Mouse (Mus musculus): ENCODE data around the gene Tusc2.
A peak's percentile ranks its signal among the peaks of the same experiment; 100 is the strongest.
"Not testable (repeated sequence)": the region's sequence is repeated elsewhere in the genome, so short reads cannot be mapped to it uniquely, and the experiment has no call there.

Gene Tusc2

DNA sequence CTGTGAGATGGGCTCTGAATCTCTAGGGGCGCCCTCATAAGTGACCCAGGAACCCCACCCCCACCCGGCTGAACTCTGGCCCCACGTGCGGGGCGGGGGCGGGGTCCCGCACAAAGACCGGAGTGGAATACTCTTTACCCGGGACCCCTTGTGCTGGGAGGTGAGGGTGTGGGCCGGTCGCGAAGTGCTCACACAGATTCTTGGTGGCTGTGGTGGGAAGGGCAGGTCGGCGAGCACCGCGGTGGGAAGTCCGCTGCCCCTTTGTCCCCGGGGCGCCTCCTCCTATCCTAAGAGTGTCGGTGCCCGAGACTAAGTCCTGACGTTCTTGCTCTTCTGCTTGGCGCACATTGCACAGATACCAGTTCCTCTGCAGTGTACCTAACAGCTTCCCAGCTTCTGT is 6.2 kb downstream of the Tusc2 start:
- no peak for DNase-seq

DNA sequence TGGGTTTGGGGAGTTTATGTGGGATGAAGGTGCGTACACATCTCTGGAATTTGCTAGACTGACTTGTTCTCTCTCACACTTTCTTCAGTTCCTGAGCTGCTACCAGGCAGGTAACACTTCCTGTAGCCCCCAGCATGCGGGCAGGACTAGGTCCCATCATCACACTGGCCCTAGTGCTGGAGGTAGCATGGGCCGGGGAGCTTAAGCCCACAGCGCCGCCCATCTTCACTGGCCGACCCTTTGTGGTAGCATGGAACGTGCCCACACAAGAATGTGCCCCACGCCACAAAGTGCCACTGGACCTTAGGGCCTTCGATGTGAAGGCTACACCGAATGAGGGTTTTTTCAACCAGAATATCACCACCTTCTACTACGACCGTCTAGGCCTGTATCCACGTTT is 7.0 kb downstream of the Tusc2 start:
- no peak for DNase-seq

DNA sequence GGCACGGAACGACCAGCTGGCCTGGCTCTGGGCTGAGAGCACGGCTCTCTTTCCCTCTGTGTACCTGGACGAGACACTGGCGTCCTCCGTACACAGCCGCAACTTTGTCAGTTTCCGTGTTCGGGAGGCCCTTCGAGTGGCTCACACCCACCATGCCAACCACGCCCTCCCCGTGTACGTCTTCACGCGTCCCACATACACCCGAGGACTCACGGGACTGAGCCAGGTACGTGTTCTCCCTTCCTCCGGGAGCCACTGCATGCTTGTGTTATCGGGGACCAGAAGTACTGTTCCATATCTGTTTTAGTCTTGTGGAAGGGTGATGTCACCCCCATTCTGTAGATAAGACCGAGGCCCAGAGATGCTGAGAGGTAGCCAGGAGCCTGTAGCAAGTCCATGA is 7.8 kb downstream of the Tusc2 start:
- no peak for DNase-seq

DNA sequence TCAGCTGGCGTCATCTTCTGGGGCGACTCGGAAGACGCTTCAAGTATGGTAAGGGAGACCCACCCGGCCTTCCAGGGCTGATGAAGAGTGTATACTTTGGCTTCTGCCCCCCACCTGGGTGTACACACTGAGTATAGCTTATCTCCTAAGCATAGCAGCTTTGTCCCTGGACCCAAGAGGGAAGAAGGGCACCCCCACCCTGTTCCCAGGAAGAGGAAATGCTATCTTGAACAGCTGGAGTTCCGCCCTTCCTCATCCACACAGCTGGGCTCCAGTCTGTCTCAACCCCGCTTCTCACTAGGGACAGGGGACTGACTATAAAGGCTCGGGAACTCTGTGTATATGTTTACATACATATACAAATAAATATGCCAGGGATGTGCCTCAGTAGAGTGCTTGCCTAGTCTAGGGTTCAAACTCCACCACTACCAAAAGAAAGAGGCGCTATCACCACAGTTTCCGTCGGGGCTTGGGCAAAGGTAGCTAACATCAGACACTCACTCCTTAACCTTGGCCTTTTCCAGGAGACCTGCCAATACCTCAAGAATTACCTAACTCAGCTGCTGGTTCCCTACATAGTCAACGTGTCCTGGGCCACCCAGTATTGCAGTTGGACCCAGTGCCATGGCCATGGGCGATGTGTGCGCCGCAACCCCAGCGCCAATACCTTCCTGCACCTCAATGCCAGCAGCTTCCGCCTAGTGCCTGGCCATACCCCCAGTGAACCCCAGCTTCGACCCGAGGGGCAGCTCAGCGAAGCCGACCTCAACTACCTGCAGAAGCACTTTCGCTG is 8.7 kb downstream of the Tusc2 start:
- DNase-seq: no peak

DNA sequence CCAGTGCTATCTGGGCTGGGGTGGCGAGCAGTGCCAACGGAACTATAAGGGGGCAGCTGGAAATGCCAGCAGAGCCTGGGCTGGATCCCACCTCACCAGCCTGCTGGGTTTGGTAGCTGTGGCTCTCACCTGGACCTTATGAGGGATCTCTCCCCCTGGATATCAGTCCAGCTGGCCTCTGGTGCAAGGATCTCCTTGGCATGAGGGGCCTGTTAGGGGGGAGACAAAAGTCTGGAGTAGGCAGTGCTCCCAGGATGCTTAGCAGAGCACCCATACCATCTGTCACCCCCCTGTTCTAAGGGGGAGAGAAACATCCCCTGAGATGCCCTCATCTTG is 9.2 kb downstream of the Tusc2 start:
- DNase-seq: no peak

DNA sequence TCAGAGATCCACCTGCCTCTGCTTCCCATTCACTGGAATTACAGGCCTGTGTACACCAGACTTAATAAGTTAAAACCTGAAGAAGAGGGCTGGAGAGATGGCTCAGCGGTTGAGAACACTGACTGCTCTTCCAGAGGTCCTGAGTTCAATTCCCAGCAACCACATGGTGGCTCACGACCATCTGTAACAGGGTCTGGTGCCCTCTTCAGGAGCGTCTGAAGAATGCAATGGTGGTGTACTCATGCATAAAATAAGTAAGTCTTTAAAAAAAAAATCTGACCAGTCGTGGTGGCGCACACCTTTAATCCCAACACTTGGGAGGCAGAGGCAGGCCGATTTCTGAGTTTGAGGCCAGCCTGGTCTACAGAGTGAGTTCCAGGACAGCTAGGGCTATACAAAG is 10.7 kb downstream of the Tusc2 start:
- DNase-seq: not testable (repeated sequence)

DNA sequence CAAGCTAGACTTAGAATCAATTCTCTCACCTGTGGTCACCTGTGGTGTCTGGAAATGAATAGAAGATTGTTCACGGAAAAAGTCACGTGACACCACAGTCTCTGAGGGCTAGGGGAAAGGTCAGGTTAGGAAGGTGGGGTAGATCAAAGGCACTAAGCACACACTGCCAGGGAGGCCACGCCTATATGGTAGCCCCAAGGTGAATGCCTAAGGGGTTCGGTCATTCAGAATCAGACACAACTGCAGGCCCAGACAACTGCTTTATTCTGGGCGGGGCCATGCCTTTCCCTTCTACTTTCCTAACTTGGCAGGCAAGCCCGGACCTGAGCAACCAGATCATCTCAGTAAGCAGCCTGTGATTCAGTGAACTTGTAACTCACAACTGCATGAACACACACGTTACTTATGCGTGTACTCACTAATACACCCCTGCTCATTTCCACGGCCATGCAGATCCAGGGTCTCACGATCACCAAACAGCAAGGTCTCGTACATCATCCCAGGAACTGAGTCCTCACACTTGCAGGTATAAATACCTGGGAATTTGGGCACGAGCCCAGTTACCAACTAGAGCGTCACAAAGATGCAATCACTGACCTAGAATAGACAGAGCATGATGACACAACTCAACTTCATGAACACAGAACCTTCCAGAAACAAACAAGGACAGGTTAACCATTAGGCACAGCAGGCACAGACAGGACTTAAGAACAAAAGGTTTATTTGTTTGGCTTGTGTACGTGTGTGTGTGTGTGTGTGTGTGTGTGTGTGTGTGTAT is 12.7 kb downstream of the Tusc2 start:
- DNase-seq: no peak

DNA sequence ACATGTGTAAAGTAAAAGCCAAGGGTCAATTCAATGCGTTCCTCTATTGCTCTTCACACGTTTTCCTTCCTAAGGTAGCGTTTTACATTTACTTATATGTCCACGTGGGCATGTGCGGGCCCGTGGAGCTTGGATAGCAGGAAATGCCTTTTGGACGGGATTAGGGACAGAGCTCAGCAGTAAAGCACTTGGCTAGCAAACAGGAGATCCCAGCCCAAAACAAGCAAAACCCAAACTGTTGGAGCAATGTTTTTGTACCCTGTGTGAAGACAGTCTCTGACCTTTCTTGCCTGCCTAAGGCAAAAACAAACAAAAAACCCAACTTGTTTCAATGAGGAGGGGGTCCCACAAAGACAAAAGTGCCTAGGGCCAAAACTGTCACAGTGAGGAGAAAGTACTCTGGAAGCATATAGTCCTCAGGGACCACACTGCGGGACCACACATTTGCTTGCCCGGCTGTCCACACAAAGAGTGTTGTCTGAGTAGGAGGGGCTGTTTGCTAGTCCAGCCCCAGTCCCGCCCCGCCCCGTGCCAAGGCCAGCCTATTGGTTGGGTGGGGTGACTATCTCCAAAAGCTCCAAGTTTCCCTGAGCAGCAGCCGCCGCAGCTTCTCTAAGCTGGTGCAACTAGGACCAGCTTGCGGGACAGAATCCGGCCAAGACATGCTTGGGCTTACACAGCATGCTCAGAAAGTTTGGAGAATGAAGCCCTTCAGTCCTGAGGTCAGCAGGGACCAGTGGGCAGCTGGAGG is 13.5 kb downstream of the Tusc2 start, which contains the start of gene Hyal1:
Gene Hyal1 (plus strand): TSS at position 571 of the 751 bp plus-strand sequence.
- no peak for DNase-seq

DNA sequence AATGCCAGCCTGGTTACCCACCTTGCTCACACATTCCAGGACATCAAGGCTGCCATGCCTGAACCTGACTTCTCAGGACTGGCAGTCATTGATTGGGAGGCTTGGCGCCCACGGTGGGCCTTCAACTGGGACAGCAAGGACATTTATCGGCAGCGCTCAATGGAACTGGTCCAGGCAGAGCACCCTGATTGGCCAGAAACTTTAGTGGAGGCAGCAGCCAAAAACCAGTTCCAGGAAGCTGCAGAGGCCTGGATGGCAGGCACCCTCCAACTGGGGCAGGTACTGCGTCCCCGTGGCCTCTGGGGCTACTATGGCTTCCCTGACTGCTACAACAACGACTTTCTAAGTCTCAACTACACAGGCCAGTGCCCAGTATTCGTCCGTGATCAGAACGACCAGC is 14.8 kb downstream of the Tusc2 start:
- no peak for DNase-seq

DNA sequence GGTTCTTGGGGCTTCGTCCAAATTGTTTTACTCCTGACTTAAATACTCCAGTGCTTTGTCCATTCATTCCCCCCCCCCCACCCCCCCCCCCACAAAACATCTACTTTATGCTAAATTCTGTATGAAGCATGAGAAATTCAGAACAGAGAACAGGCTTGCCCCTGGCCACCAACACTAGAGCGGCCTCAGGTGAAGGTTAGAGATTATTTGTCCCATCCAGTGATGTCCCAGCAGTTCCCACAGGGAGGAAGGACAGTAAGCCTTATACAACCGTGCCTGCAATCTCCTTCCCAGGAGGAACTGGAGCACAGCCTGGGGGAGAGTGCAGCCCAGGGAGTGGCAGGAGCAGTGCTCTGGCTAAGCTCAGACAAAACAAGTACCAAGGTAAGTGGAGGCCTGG is 15.5 kb downstream of the Tusc2 start, which contains the start of gene Naa80:
Gene Naa80 (plus strand): TSS at position 301 of the 400 bp plus-strand sequence.
- DNase-seq: no peak

DNA sequence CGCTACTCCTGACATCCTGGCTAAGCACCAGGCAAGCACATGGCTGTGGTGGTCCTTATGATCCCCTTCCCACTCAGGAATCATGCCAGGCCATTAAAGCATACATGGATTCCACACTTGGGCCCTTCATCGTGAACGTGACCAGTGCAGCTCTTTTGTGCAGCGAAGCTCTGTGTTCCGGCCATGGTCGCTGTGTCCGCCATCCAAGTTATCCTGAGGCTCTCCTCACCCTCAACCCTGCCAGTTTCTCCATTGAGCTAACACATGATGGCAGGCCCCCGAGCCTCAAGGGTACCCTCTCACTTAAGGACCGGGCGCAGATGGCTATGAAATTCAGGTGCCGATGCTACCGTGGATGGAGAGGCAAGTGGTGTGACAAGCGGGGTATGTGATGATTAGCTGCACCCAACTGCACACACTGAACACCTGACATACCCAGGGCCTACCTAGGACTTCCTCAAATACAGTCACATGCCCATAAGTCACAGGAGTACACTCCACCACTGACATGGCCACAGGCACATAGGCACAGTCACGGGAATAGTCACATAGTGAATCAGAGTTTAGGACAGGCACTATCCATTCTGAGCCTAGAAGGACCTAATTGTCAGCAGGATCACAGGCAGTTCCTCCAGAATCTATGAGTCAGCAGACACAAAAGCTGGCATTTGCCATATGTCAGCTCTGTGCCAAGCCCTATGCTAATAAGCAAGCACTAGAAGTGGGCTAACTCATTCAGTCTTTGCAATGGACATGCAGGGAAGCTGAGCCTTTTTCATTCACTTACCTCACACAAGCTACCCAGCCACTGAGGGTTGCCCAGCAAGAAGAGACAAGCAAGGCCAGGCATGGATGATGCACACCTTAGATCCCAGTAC is 16.2 kb downstream of the Tusc2 start:
- no peak for DNase-seq

DNA sequence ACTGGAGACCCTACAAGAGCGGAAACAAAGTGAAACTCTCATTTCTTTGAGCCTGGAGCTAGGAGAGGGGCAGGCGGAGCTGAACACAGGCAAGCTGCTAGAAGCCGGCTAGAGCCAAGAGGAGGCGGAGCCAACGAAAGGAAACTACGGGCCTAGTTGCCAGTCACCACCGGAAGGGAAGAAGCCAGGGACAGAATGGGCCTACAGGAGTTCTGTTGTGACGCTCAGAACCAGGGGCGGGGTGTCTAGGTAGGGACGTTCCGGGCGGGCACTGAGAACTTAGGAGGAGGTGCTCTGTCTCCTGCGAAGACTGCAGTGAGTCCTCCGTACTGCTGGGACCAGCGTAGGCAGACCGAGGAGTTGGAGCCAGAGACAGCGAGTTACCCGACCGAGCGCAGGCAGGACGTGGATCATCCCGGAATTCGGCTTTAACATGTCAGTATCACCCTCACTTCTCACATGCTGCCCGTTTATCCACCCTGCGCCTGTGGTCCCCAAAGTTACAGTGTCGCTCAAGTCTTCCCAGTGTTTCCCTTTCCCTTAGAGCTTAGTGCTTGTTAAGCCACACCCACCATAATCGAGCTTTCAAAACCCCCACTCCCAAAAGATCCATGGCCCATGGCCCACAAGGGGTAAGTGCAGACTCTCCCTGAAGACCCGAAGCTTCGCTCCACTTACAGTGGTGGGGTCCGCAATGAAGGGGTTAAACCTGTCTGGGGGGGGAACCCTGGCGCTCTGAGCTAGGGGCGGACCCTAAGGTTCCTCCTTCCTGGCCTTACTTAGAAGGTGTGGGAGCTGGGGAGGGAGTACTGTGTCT is 17.7 kb downstream of the Tusc2 start, which contains the start of gene Hyal3:
Gene Hyal3 (plus strand): TSS at position 318 of the 817 bp plus-strand sequence.
- DNase-seq: peak; percentile 91

DNA sequence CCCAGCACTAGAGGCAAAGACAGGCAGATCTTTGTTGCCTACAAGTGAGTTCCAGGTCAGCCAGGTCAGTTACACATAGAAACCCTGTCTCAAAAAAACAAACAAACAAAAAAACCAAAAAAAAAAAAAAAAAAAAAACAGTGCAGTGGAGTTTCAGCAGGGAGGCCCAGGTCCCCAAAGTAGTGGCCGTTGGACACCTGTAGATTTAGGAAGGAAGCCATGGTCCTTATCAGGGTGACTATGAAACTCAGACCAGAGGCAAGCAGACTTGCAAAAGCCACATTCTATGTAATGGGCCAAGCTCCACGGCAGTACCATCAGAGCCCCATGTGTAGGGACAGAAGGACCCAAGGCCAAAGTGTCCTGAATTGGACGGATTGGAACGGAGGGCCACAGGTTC is 18.5 kb downstream of the Tusc2 start:
- no peak for DNase-seq

DNA sequence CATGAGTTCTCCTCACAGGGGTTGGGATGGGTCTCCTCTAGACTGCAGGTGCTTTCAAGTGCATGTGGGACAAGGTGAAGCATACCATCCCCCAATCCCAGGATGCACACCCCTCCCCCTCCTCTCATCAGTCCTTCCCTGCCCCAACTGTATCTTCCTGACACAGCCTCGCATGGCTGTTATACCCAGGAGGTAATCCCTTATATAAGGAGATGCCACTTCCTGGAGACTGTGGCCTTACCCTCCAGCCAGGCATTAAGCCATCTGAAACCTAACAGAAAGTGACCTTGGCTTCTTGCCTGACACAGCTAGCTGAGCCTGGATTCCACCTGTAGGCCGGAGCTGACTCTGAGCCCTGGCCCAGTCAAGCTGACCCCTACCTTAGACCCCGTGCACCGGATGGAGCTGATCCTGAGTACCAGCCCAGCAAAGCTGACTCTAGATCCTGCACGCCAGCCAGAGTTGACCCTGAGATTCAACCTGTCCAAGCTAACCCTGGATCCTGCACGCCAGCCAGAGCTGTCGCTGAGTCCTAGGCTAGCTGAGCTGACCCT is 19.5 kb downstream of the Tusc2 start:
- no peak for DNase-seq

DNA sequence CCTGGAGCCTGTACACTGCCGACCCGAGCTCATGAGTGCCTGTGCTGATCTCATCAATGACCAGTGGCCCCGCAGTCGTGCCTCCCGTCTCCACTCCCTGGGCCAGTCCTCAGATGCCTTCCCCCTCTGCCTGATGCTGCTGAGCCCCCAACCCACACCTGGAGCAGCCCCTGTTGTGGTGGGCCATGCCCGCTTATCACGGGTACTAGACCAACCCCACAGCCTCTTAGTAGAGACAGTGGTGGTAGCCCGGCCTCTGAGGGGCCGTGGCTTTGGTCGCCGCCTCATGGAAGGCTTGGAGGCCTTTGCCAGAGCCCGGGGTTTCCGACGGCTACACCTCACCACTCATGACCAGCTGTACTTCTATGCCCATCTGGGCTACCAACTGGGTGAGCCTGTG is 20.1 kb downstream of the Tusc2 start:
- no peak for DNase-seq

DNA sequence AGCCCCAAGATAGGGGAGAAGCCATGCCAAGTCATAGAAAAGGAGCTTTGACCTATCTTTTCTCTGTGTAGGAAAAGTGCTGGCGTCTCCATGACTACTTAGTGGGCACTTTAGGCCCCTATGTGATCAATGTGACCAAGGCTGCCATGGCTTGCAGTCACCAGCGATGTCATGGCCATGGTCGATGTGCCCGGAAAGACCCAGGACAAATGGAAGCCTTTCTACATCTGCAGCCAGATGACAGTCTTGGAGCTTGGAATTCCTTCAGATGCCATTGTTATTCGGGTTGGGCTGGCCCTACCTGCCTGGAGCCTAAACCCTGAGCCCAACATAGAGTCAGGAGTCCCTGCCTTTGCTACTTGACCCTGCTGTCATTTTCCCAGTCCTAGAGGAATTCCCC is 23.4 kb downstream of the Tusc2 start:
- DNase-seq: peak; percentile 67

DNA sequence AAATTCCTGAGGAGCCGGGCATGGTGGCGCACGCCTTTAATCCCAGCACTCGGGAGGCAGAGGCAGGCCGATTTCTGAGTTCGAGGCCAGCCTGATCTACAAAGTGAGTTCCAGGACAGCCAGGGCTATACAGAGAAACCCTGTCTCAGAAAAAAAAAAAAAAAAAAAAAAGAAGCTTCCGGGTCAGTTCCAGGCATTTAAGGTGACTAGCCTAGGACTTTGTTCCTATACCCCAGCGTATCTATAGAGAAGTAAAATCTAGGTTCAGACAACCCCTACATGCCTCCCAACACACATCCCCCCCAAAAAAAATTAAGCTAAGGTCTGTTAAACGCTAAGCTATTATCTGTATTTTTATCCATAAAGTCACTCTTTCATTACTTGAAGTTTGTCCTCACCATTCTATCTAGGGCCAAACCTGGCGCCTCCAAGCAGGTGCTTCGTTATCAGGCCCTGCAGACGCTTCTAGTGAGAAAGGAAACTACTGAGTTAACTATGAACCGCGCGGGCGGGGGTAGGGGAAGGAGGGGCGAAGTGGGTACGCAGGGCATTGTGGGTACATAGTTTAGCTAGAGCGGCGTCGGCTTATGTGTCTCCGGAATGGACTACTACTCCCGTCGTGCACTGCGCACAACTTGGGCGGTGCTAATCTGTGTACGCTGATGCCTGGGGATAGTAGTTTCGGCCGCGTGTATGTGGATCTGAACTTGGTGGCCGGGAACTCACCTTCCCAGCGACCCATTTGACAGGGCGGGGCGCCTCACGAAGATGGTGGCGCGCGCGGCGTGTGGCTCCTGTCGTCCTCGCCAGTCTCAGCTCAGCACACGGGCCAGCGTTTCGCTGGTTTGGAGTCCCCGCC is 24.1 kb downstream of the Tusc2 start, which contains the start of gene Ifrd2:
Gene Ifrd2 (plus strand): TSS at position 669 of the 859 bp plus-strand sequence.
- peak; percentile 99 for DNase-seq

DNA sequence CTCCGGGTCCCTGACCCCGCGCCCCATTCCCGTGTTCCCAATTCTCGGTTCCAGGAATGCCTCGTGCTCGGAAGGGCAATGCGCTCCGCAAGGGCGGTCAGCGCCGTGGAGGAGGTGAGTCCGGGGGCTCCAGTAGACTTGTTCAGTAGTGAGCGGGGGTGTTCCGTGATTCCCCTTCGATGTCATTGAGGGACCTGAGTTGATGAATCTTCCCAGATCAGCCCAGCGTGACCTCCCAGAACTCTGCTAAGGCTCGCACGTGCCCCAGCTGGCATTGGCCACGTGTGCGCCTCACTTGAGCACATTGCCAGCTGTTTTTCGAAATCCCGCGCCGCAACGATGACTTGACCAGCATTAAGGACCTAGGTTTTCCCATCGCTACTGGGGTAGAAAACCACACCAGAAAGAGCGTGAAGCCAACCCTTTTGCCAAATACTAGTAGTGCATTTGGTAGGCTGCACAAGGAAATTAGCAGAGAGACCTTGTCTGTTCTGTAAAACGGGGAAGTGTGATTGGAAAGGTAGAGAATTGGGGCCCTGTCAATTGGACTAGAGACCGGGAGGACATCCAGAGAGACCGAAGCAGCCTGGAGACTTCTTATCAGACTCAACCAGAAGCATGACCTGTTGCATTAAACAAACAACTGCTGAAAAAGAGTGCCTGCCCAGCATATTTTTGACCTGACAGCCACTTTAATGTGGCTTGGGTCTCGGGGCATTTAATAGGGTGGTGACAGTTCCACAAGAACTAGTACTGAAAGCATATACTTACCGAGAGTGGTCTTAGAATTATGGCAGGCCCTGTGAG is 25.0 kb downstream of the Tusc2 start:
- DNase-seq: no peak
